Mouse (Mus musculus): ENCODE results near the gene Krt86.

The Krt86 gene

DNA sequence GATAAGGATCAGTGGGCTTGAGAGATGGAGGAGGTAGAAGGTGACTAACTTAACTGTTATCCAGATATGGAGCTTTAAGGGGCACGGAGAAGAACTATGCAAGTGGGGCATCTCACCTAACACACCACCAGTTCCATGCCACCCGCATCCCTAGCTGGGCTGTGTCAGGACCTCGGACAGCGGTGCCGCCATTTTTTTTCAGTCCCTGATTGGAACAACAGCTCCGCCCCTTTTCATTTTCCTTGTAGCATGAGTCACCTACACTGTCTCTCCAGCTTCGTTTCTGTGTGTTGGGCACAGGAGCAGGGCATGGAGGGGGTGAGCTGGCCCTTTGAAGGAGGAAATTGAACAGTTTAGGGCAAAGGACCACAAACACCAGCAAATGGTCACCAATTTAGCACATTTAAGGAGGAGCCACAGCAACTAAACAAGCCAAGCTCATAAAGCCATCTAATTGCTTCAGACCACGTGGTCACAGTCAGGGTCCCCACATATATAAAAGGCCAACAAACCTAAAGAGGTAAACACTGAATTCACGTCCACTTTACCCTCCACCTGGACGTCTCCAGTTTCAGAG, at the start of gene Krt86:
Gene Krt86 (plus strand): TSS at position 527 of the 577 bp plus-strand sequence.
- WGBS = 59% methylated on average over 10 of the region's 10 CpGs

DNA sequence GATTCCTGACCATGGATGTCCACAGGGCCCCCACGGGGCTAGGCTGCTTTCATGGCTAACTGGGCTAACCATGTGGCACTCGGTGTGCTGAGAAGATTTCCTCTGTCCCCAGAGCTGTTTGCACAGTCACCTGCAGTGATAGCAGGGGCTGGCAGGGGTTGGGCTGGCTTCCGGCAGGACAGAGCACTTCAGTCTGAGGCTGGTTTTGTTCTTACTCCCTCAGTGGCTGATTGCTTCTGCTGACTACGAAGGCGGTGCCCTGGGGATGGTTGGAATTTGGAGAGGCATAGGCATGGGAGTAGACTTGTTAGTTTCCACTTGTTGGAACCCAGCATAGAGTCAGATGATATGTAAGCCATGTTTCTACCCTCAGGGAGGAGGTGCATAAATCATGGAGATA, 48.4 kb upstream of the Krt86 start:
- 46% methylated on average over 5 of the region's 5 CpGs for whole genome bisulfite sequencing

DNA sequence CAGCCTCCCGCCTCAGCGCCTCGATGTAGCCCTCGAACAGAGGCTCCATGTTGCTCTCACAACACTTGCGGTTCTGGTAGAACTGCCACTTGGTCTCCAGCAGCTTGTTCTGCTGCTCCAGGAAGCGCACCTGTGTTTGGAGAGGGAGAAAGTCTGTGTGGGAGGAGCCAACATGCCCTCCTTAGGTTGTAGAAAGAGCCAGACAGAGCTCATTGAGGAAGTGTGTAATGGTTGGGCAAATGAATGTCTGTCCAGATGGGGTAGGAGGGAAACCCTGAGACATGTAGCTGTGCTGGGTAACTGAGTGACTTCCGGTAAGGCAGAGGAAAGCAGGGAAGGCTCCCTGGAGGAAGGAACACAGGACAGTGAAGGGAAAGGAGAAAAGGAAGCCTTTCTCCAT, 36.7 kb upstream of the Krt86 start:
- 92% methylated on average over 7 of the region's 7 CpGs for WGBS

DNA sequence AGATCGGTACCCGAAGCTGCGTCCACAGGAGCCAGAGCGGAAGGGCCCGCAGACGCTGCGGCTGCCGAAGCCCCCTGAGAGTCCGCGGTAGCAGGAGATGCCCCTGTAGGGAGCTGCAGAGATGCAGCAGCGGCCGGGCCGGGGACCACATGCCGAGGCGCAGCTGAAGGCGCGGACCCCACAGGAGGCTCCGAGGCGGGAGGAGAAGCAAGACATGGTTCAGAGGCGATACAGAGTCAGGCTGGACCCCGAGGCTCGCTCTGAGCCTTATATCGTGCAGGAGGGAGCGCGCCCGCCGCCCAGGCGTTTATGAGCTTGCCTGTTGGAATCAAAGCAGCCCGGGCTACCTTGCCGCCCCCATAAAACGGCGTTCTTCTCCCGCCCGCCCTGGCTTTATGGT, 34.7 kb upstream of the Krt86 start, which contains the start of gene Krt87:
Gene Krt87 (minus strand): TSS at position 250 of the 400 bp plus-strand sequence.
- 6% methylated on average over 34 of the region's 34 CpGs for WGBS

DNA sequence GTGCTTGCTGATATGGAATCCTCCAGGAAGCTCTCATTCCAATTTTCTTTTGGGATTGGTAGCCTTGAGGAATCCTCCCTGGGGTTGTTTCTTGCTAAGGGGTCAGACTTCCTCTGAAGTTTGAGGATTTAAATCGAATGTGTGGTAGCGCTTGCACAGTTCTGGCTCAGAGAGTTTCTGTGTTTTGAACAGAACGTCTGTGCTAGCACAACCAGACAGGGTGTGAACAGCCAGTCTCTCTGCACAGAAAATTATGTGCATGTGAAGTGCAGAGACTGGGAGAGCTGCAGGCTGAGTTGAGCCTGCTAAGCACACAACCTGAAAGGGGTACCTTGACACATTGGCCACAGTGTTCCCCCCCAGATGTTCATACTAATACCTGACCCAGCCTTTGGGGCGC, 32.4 kb upstream of the Krt86 start:
- 59% methylated on average over 4 of the region's 4 CpGs for WGBS

DNA sequence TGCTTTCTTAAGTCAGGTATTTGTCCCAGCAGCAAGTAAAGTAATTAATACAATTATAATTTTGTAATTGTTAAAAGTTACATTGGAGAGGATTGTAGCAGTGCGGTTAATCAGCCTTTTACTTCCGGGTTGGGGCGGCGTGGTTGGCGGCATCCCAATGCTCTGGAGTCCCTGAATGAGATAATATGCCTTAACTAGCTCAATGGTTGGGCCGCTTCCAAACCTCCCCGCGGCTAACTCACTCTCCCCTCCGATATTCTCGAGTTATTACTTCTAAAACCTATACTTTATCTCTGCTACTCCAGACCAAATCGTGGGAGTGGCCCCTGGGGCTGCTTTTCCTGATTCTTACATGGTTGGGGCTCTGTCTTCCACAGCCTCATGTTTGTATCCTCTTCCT, 26.7 kb upstream of the Krt86 start:
- WGBS = 47% methylated on average over 11 of the region's 11 CpGs

DNA sequence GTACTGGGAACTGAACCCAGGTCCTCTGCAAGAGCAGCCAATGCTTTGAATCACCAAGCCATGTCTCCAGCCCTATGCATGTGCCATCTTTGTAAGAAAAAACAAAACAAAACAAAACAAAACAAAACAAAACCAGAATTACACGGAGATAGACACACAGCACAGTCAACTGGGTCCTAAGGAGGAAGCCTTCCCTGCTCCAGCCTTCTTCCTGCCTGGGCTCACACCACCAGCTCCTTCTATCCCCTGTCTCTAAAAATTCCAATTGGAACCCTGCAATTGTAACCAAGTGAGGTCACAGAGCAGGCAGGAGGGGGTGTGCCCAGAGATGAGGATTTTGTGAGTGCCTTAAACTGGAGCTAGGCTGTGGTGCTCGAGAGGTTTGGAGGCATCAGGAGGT, 25.8 kb upstream of the Krt86 start, which contains the start of gene Krt88:
Gene Krt88 (plus strand): TSS at position 301 of the 400 bp plus-strand sequence.
- WGBS = 78% methylated on average over 2 of the region's 2 CpGs

DNA sequence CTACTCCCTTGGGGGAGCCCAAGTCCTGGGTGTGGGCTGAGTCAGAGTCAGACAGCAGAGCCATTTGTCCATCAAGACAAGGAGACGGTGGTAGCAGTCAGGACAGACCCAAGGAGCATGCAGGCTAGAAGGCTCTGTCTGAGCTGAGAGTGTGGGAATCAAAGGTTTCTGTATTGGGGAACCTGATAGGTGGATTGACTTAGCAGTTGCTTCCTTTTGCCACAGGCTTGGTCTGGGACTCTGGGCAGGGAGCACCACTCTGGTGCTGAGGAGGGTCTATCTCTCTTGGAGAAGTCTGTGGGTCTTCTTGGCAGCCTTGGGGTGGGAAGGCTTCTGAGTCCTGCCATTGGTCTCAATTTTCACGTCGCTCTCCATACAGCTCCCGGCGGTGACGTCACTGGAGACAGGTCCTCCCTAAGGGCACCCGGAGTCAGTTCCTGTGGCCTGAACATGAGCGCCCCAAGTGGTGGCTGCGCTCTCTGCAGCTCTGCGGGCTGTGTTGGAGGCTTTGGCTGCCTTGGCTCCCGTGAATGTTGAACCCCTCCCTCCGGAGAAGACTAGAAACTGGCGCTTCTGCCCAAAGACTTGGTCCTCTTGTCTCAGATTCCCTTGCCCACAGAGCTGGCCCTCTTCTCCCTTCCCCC, 20.1 kb upstream of the Krt86 start:
- 7% methylated on average over 13 of the region's 13 CpGs for WGBS

DNA sequence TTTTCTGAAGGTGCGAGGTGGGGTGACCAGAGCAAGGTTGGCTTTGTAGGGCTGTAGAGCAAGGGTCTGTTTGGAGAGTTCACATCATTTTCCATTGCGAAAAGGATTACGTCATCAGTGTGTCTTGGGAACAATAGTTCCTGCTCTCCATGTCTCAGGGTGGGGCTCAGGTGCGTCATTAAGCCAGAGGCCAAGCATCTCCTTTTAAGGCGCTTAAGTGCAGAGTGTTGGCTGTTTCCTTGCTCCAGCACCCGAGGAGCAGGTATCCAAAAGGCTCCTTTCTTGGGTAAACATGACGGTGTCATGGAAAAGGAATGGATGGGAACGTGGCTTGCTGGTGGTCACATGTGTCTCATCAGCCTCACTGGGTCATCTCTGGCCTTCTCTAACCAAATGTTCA, 18.5 kb upstream of the Krt86 start:
- 89% methylated on average over 8 of the region's 8 CpGs for WGBS

DNA sequence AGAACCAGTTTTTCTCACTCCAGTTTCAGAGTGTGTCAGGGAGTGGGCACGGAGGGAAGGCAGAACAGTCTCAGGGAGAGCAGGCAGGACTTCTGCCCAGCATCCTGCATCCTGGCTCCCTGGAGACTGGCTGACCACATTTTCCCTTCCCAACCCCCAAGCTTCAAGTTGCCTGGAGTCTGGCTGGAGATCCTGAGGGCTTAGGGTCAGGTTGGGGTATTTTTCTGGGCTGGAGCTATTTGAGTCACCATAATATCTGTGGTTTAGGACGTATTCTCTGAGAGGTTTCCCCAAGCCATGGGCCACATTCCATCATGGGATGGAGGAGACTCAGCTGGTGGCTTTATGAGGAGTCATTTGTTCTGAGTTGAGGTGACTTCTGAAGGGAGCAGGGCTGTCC, 18.0 kb upstream of the Krt86 start:
- WGBS = 87% methylated on average over 2 of the region's 2 CpGs

DNA sequence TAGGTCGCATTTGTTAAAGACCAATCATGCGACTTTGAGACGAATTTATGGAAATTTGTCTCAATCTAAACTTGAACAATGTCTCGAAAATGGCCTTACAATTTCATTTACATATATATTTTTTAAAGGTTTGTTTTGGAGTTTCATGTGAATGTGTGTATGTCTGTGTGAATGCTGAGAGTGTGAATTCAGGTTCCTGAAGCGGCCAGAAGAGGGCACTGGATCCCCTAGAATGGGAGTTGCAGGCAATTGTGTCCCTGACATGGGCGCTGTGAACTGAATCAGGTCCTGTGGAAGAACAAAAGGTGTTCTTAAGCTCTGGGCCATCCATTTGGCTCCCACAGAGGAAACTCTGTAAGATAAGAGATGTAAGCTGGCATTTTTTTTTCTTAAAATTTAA, 17.4 kb upstream of the Krt86 start:
- WGBS = 93% methylated on average over 6 of the region's 6 CpGs

DNA sequence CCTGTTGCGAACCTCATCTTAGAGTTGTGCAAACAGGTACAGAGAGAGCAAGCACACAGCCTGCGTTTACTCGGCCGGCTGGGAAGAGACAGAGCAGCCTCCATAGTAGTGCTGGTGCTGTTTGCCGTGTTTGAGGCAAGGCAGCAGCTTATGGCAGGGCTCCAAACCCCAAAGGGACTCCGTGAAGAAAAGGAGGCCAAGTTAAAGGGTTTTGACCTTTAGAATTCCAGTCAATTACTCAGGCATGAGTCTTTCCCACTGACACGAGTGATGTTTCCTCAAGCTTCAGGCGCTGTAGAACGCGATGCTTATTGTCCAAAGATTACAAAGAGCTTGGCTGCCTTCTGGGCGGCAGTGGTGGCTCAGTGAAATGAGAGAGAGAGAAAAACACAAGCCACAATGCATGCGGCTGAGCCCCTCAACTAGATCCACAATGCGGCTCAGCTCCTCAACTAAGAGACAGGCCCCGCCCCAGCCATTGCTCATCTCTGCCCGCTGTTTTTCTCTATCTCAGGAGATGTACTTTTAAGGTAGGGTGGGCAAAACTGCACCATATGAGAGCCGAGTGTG, 14.8 kb upstream of the Krt86 start:
- 60% methylated on average over 16 of the region's 16 CpGs for WGBS

DNA sequence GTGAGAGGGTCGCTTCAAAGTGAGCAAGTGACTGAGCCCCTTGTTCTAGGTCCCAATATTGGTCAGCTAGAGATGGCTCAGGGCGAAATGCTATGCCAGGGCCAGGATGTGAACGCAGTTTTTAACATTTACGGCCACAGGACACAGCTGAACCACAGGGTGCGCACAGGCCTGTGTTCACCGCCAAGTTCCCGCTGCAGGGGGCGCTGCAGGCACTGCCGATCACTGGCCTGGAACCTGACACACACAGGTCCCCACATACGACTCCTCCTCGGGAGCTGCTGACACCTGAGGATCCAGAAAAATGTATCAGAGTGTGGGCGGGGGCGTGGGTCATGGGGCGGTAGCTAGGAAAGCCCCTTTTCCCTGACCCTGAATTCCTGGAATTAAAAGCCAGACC, 14.0 kb upstream of the Krt86 start:
- 85% methylated on average over 14 of the region's 14 CpGs for WGBS

DNA sequence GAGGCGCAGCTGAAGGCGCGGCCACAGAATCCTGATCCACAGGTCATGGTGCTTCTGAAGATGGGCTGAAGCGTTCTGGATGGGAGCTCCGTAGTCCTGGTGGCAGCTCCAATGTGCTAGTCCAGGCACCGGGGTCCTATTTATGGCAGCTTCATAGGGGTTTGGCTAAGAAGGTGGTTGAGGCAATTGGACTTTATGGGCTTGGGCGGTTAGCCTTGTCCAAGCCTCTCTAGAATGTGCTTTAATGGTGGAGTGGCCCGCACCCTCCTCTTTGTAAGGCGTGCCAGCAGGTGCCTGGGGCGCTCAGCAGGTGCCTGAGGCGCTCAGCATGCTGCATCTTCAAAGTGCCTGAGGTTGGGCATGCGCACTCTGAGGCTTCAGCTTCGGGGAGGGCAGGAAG, 9.6 kb upstream of the Krt86 start, which contains the start of gene Krt81:
Gene Krt81 (minus strand): TSS at position 101 of the 400 bp plus-strand sequence.
- WGBS = 88% methylated on average over 13 of the region's 13 CpGs

DNA sequence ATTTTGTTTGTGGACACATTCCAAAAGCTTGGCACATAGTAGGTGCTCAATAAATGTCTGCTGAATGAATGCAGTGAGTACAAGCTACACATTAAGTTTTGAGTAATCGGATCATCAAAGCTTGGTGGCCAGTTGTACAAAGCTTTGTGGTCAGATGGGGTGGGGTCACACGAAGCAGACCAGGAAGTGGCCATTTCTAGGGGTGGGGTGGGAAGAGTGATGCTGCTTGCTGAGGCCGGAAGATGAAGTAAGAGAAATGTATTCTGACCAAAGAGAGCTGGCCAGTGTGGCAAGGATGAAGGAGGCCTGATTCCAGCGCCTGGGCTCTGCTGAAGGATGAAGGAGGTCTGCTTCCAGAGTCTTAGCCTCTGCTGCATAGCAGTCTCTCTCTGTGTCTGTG, 4.2 kb upstream of the Krt86 start:
- WGBS = 88% methylated on average over 4 of the region's 4 CpGs

DNA sequence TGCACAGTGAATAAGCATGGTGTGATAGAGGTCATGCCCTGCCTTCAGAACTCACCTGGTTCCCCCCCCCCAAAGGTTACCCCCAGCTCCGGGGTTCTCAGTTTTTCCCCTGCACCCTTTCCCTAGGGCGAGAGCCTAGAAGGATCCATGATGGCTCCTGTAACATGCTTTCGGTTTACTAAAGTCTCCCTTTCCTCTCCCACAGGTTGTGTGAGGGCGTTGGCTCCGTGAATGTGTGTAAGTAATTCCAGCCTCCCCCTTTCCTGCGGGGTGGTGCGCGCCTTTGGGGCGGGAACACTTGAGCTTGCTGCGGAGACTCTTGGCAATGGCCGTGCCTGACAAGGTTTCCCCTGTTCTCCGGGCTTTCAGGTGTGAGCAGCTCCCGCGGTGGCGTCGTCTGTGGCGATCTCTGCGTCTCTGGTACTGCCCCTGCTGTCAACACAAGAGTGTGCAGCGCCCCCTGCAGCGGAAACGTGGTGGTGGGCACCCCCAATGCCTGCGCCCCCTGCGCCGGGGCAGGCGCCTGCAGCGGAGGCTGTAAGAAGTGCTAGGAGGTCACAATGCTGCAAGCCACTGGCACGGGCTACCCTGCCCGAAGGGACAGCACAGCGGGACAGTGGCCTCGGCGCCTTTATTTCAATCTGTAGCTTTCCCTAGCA, 5.9 kb downstream of the Krt86 start:
- 8% methylated on average over 31 of the region's 31 CpGs for WGBS

DNA sequence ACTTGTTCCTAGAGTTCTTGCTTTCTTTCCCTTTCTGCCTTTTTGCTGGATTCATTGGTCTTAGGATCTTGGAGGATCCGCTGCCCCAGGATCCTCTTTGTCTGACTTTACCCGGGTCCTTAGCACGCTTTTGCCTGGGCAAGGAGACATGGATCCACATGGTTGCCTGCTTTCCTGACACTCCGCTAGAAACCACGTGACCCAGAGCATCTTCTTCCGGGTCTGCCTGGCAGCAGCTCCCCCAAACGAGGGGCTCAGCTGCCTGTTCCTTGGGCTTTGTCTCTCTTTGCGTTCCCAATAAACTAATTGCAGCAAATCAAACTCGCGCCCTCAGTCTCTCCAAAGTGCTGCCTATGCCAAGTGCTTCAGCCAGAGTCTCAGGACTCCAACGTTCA, 6.4 kb downstream of the Krt86 start:
- 40% methylated on average over 11 of the region's 11 CpGs for WGBS

DNA sequence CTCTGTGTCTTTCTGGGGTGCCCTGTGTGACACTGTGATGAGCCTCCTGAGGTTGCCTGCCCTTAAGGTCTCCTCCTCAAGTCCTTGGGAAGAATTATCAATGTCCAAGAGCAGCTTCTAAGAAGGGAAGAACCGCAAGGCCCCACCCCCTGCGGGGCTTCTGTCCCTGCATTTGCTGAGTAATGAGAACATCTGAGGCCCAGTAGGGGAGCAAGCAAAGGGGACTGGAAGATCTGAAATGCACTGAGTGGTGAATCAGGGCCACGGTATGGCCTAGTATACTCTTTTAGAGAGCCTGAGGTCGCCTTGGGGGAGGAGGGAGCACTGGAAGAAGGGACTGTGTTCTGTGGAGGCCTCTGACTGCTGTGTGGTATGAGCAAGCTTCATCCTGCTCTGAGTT, 8.8 kb downstream of the Krt86 start:
- WGBS = 69% methylated on average over 4 of the region's 4 CpGs

DNA sequence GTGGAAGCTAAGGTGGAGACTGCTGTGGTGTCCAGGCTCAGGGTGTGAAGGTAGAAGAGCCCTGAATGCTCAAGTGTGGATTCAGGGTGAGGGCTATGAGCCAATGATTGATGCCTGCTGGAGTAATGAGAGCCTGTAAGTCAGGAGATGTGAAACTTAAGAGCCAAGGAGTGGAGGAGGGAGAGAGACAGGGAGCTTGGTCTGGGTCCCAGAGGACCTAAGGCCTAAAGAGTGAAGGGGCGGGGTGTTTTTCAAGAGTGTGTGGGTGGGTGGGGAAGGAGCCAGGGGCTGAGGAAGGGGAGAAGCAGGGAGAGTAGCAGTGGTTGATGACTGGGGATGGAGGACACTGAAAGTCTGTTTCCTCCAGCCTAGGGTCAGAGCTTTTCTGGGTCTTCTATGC, 10.4 kb downstream of the Krt86 start:
- WGBS = 80% methylated on average over 1 of the region's 1 CpGs

DNA sequence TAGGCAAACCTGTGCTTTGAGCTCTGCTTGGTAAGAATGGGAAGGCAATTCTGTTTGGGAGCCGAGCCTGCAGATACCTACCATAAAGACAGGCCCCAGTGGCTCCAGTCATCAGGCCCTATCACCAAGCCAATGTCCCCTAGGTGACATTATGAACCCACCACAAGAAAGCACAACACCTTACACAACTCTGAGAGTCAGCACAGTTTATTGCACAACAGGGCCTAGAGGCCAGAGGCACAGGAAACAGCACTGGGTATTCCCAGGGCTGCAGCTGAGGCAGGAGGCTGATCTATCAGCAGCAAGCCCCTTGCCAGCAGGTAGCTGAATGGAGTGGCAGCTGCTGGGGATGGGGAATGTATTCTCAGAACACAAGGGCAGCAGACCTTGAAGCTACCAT, 11.7 kb downstream of the Krt86 start:
- 96% methylated on average over 1 of the region's 1 CpGs for WGBS

DNA sequence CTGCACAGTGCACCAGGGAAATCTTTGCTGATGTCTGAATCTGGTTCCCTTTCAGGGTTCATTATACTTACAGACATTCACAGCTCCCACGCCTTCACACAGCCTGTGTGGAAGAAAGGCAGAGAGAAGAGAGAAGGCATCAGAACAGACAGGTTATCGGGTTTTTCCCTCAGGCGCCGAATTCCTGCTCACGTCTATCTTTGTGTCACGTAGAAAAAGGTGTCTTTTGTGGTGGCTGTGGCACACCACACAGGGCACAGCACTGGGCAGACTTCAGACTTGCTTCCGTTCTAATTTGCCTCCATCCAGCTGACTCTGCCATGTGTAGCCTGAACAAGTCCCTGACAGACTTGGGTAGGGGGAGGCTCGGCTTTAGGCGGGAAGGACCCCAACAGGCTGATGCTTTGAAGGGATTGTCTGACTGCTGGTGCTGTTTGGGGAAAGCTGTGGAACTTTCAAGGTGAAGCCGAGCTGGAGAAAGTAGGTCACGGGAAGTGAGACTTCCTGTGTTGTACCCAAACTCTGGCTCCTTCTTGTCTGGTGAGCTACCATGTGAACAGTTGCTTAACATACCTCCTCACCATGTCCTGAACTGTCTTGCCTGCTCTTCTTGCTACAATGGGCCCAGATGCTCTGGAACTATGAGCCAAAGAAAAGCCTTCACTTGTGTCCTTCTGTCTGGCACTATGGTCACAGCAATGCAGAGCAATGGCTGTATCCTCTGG, 12.8 kb downstream of the Krt86 start:
- 53% methylated on average over 11 of the region's 11 CpGs for WGBS

DNA sequence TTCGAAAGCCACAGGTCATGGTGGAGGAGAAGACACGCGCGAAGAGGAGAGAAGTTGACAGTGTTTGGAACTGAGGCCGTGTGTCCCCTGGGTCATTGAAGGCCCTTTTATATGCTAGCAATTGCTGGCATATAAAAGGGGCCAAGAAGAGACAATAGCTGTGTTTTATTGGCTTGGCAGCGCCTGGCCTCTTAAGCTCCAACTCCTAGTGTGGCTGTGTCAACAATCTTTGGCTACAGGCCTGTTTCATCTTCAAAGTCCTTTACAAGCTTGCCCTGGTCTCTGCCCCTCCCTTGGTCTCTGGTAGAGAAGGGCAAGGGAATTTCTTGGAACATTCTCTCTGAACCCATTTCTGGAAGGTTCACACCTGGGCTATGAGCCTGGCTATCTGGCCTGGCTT, 18.2 kb downstream of the Krt86 start, which contains the start of gene Krt83:
Gene Krt83 (minus strand): TSS at position 82 of the 400 bp plus-strand sequence.
- 52% methylated on average over 6 of the region's 6 CpGs for WGBS
